Mouse (Mus musculus) intestine, embryonic 15.5 days (tissue): ENCODE results near the gene Btk. TPM values are rescaled to one million over a fixed set of nuclear protein-coding genes. Genes with fewer than 3 reads are reported as not detected.

Experiments
- ATAC-seq: fragments of 200-750 bp; cut with Nextera tagmentation; 2 replicates; pipeline ENCODE4 v1.8.0; 2017; ENCODE audit warnings: moderate TSS enrichment, moderate library complexity
- H3K27ac ChIP-seq: fragments of 300-500 bp; sonication (generic); 2 replicates; pipeline ENCODE4 v1.5.1; 2015; ENCODE audit warnings: mild to moderate bottlenecking, inconsistent platforms
- H3K27me3 ChIP-seq: fragments of 300-500 bp; sonication (generic); replicated peaks from 2 replicates; pipeline ENCODE4 v1.6.1; 2015; ENCODE audit warnings: inconsistent platforms
- H3K36me3 ChIP-seq: fragments of 300-500 bp; sonication (generic); 2 replicates; pipeline ENCODE4 v1.6.1; 2015; ENCODE audit warnings: inconsistent platforms
- H3K4me1 ChIP-seq: fragments of 300-500 bp; sonication (generic); replicated peaks from 2 replicates; pipeline ENCODE4 v1.6.1; 2015; ENCODE audit warnings: inconsistent platforms
- H3K4me2 ChIP-seq: fragments of 300-500 bp; sonication (generic); replicated peaks from 2 replicates; pipeline ENCODE4 v1.6.1; 2015; ENCODE audit warnings: mild to moderate bottlenecking, inconsistent platforms
- H3K4me3 ChIP-seq: fragments of 300-500 bp; sonication (generic); replicated peaks from 2 replicates; pipeline ENCODE4 v1.5.1; 2015; ENCODE audit warnings: inconsistent platforms
- H3K9ac ChIP-seq: fragments of 300-500 bp; sonication (generic); 2 replicates; pipeline ENCODE4 v1.6.1; 2015; ENCODE audit warnings: inconsistent platforms
- H3K9me3 ChIP-seq: fragments of 300-500 bp; sonication (generic); 2 replicates; pipeline ENCODE4 v1.6.1; 2016; ENCODE audit warnings: inconsistent platforms
- WGBS: fragments of 180-500 bp; shearing (Covaris S2); methylation state at CpG from one replicate; pipeline ENCODE4 v1.1.7; 2015; 5-methylcytosine and 5-hydroxymethylcytosine counted together
- polyA plus RNA-seq: library from polyadenylated mRNA; unstranded; fragments of >200 nt; fragmentation: Nextera tagmentation; extraction: Ambion mirVana; gene quantifications from 2 replicates; pipeline ENCODE4 v1.2.1, GENCODE M21; 2015

The Btk gene
- polyA plus RNA-seq, 1 experiment from 2014 or later, result 1.6 TPM

DNA sequence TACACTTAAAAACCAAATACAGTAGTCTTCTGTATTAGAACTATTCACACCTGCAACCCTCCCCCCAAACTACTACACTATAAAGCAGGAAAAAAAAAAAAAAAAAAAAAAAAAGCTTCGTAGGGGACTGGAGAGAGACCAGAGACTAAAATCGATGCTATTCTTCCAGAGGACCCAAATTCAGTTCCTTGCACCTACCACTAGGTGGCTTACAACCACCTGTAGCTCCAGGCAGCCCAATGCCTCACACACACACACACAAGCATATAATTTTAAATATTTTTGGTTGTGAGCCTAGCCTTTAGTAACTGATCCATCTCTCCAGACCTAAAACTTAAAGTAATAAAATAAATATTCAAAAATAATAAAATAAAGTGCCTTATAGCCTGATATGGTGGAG, 73.9 kb downstream of the Btk start:
- ATAC-seq, result no peak
- Histone ChIP-seq H3K27me3 (no peaks in the 10 kb centered on the region), H3K27ac (no peak overlapping the region), H3K36me3 (no peaks in the 10 kb centered on the region), H3K9ac (no peak overlapping the region), H3K4me1 (no peaks in the 10 kb centered on the region), H3K4me2 (no peak overlapping the region), H3K9me3 (no peaks in the 10 kb centered on the region), H3K4me3 (no peak overlapping the region)
- 49% methylated on average over 2 of the region's 2 CpGs for WGBS

DNA sequence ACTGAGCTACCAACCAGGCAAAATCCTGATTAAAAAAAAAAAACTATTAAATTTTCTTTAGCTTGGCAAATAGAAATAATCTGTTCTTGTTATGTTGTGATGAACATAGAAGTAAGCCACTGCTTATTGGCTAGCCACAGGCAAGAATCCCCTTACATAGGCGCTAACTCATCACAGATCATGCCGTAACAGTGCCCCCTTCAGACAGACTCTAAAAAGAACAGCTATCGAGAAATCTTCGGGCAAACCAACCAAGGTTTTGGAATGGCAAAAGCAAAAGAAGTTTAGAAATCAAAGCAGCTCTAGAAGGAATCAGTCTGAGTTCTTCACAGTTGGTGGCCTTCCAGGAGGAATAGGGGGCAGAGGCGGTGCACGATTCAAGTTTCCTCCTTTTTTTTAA, 75.4 kb downstream of the Btk start:
- Histone ChIP-seq H3K9ac (no peak overlapping the region), H3K4me1 (no peaks in the 10 kb centered on the region), H3K27me3 (no peaks in the 10 kb centered on the region), H3K9me3 (no peaks in the 10 kb centered on the region), H3K4me2 (no peak overlapping the region), H3K4me3 (no peak overlapping the region), H3K36me3 (no peaks in the 10 kb centered on the region), H3K27ac (no peak overlapping the region)
- 69% methylated on average over 6 of the region's 6 CpGs for WGBS
- no peak for ATAC-seq

DNA sequence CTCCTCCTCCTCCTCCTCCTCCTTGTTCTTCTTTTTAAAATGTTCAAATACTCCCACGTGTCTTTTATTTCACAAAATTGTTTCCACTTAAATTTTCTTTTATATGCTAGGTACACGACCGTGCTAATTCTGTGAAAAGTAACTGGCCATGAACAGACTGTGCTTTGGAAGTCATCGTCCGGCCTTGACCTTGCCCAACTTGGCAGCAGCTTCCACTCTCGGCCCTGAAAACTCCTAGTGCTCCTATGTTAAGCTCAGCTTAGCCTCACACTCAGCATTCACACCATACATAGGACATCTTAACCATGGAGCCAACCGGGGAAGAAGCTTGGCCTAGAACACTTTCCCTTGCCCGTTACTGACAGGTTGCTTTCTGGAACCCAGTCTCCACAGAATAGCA, 82.7 kb downstream of the Btk start:
- H3K9me3 ChIP-seq, result no peaks in the 10 kb centered on the region
- no peak overlapping the region for H3K4me2 ChIP-seq
- WGBS, result 88% methylated on average over 8 of the region's 8 CpGs
- H3K4me3 ChIP-seq, result no peak overlapping the region
- H3K4me1 ChIP-seq, result no peaks in the 10 kb centered on the region
- no peak overlapping the region for H3K27ac ChIP-seq
- no peak overlapping the region for H3K9ac ChIP-seq
- no peak for ATAC-seq
- no peaks in the 10 kb centered on the region for H3K27me3 ChIP-seq
- H3K36me3 ChIP-seq, result no peaks in the 10 kb centered on the region

Other genes starting within 250 kb of the Btk start
- gene Drp2, start 179.0 kb downstream of the Btk start, polyA plus RNA-seq, result 1.0 TPM in 2 replicates
- not detected in 2 replicates for gene Taf7l, start 107.1 kb downstream of the Btk start, polyA plus RNA-seq
- gene Timm8a1, start 41.7 kb downstream of the Btk start, polyA plus RNA-seq, result 136 and 147 TPM in 2 replicates
- gene Rpl36a, start 2.1 kb upstream of the Btk start, polyA plus RNA-seq, result 445 and 494 TPM in 2 replicates
- 8.0 and 10.9 TPM in 2 replicates for gene Gla, start 17.6 kb upstream of the Btk start, polyA plus RNA-seq
- 126 and 137 TPM in 2 replicates for gene Hnrnph2, start 17.6 kb upstream of the Btk start, polyA plus RNA-seq
- 2.7 and 3.3 TPM in 2 replicates for gene Armcx4, start 102.9 kb upstream of the Btk start, polyA plus RNA-seq
- 40.9 and 46.1 TPM in 2 replicates for gene Armcx1, start 134.4 kb upstream of the Btk start, polyA plus RNA-seq
- 17.4 and 19.1 TPM in 2 replicates for gene Armcx6, start 167.8 kb upstream of the Btk start, polyA plus RNA-seq
- gene Armcx3, start 173.0 kb upstream of the Btk start, polyA plus RNA-seq, result 65.0 and 68.6 TPM in 2 replicates
- gene Armcx2, start 225.7 kb upstream of the Btk start, polyA plus RNA-seq, result 42.6 and 44.3 TPM in 2 replicates